Mouse (Mus musculus) liver, embryonic 12.5 days (tissue): ENCODE data around the gene Eef1a2. TPM values are rescaled to one million over a fixed set of nuclear protein-coding genes. Genes with fewer than 3 reads are reported as not detected.
"Not testable (repeated sequence)": the region's sequence is repeated elsewhere in the genome, so short reads cannot be mapped to it uniquely, and the experiment has no call there.

ENCODE experiments used
- ATAC-seq: fragments of 200-750 bp; cut with Nextera tagmentation; 2 replicates; pipeline ENCODE4 v1.8.0; 2017; ENCODE audit warnings: moderate number of reproducible peaks, mild to moderate bottlenecking, moderate library complexity
- H3K27ac ChIP-seq: fragments of 300-500 bp; sonication (generic); 2 replicates; pipeline ENCODE4 v1.5.1; 2016; ENCODE audit warnings: mild to moderate bottlenecking
- H3K27me3 ChIP-seq: fragments of 300-500 bp; sonication (generic); replicated peaks from 2 replicates; pipeline ENCODE4 v1.6.1; 2016; ENCODE audit warnings: mild to moderate bottlenecking, moderate library complexity
- H3K36me3 ChIP-seq: fragments of 300-500 bp; sonication (generic); 2 replicates; pipeline ENCODE4 v1.6.1; 2016; ENCODE audit warnings: mild to moderate bottlenecking, moderate library complexity
- H3K4me1 ChIP-seq: fragments of 300-500 bp; sonication (generic); 2 replicates; pipeline ENCODE4 v1.6.1; 2016
- H3K4me2 ChIP-seq: fragments of 300-500 bp; sonication (generic); 2 replicates; pipeline ENCODE4 v1.6.1; 2016; ENCODE audit warnings: mild to moderate bottlenecking, moderate library complexity
- H3K4me3 ChIP-seq: fragments of 300-500 bp; sonication (generic); 2 replicates; pipeline ENCODE4 v1.5.1; 2016; ENCODE audit warnings: mild to moderate bottlenecking, moderate library complexity
- H3K9ac ChIP-seq: fragments of 300-500 bp; sonication (generic); 2 replicates; pipeline ENCODE4 v1.6.1; 2016; ENCODE audit warnings: mild to moderate bottlenecking, moderate library complexity
- H3K9me3 ChIP-seq: fragments of 300-500 bp; sonication (generic); replicated peaks from 2 replicates; pipeline ENCODE4 v1.6.1; 2016; ENCODE audit warnings: mild to moderate bottlenecking, moderate library complexity
- WGBS: fragments of 180-500 bp; shearing (Covaris S2); methylation state at CpG from one replicate; pipeline ENCODE4 v1.1.7; 2016; ENCODE audit not compliant: insufficient replicate concordance; 5-methylcytosine and 5-hydroxymethylcytosine counted together
- polyA plus RNA-seq: library from polyadenylated mRNA; unstranded; fragments of >200 nt; fragmentation: Nextera tagmentation; extraction: Ambion mirVana; gene quantifications from 2 replicates; pipeline ENCODE4 v1.2.1, GENCODE M21; 2016

Gene Eef1a2
- polyA plus RNA-seq: not detected in 2 replicates

DNA sequence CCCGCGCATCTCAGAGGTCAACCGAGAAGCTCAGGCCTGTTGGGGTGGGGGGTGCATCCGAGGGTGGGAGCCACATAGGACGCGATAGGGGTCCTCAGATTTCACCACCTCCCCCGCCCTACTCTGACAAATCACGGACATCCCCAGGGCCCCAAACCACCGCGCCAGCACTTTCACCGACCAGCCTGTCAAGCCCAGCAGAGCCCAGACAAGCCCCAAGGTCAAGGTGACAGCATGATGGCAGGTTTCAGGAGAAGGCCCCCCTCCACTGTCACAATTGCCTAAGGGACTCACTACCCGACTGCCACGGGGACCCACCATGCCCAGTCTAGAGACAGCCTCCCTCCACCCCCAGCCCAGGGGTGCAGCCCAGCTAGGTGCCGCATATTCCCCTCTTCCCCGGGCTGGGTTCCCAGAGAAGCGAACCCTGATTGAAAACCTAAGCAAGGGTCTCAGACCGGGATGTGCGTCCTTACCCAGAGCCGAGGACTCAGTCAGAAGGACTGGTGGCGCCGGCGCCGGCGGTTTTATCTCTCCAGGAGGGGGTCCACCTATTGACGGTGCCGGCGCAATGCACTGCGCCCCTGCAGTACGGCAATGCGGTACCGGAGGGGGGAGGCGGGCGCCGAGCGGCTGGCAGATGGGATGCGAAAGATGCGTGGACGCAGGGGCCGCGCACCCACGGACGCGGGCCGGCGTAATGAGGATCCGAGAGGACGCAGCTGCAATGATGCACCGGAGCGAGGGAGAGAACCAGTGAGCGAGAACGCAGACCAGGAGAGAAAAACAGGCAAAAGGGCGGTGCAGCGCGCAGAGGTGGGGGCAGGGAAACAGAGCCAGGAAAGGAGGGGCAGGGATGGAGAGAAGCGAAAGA is at the start of gene Eef1a2:
Gene Eef1a2, minus strand, starts transcription at position 767 of the 874 bp plus-strand sequence.
- peak within 1 kb of the TSS; percentile 18; the same call in 1 of the 2 replicates for H3K4me3 ChIP-seq
- no peaks in the 10 kb centered on the region for H3K4me1 ChIP-seq
- 4% methylated on average over 55 of the region's 55 CpGs for WGBS
- no peak within 1 kb of the TSS for H3K27ac ChIP-seq
- H3K4me2 ChIP-seq: peak within 1 kb of the TSS; percentile 32; the same call in 1 of the 2 replicates
- H3K27me3 ChIP-seq: peaks cover 69% of the 10 kb centered on the region
- H3K9me3 ChIP-seq: no peaks in the 10 kb centered on the region
- no peak for ATAC-seq
- H3K36me3 ChIP-seq: no peaks in the 10 kb centered on the region
- H3K9ac ChIP-seq: no peak within 1 kb of the TSS

DNA sequence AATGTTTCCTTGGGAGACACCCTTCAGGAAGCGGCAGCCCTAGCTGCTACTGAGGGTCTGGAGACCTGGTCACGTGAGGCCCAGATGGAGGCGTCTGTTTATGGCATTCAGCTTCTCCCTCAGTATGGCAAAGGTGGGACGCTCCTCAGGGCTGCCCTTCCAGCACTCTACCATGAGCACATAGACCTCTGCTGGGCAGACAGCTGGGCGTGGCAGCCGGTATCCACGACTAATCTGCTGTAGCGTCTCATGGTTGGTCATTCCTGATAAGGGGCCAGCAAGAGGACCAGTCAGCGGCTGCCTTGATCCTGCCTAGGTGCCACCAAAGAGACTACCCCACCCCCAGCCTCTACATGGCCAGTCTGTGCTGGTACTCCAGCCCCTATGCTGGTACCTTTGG is 49.3 kb upstream of the Eef1a2 start:
- Histone ChIP-seq H3K4me3 (peak overlapping the region; percentile 24), H3K27ac (peak overlapping the region; percentile 75), H3K9me3 (no peaks in the 10 kb centered on the region), H3K36me3 (no peaks in the 10 kb centered on the region), H3K4me1 (peaks cover 31% of the 10 kb centered on the region), H3K9ac (0 out of 2 replicates have a peak overlapping the region, but pooled peaks have one; percentile 25), H3K4me2 (peak overlapping the region; percentile 67), H3K27me3 (peaks cover 69% of the 10 kb centered on the region)
- peak; percentile 98 for ATAC-seq
- 39% methylated on average over 9 of the region's 9 CpGs for WGBS

DNA sequence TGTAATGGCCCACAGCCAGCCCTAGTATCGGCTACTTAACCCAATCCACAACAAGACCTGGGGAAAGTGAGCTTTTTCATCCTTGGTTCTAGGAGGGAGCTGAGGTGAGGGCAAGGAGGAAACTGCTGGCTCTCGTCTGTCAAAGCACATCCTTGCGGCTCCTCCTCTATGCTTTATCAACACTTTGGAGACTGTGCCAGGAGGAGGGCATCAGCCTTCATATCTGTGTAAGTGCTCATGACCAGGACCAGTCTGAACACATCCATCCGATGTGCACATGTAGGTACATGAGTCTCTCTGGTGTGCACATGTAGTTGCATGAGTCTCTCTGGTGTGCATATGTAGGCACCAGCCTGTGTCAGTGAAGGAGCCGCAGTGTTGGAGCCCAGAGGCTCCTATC is 48.9 kb upstream of the Eef1a2 start:
- Histone ChIP-seq H3K9me3 (no peaks in the 10 kb centered on the region), H3K4me3 (peak overlapping the region; percentile 24), H3K27me3 (peaks cover 69% of the 10 kb centered on the region), H3K9ac (0 out of 2 replicates have a peak overlapping the region, but pooled peaks have one; percentile 25), H3K4me2 (peak overlapping the region; percentile 67), H3K4me1 (peaks cover 31% of the 10 kb centered on the region), H3K36me3 (no peaks in the 10 kb centered on the region), H3K27ac (peak overlapping the region; percentile 75)
- 62% methylated on average over 5 of the region's 5 CpGs for WGBS
- ATAC-seq: peak; percentile 77

DNA sequence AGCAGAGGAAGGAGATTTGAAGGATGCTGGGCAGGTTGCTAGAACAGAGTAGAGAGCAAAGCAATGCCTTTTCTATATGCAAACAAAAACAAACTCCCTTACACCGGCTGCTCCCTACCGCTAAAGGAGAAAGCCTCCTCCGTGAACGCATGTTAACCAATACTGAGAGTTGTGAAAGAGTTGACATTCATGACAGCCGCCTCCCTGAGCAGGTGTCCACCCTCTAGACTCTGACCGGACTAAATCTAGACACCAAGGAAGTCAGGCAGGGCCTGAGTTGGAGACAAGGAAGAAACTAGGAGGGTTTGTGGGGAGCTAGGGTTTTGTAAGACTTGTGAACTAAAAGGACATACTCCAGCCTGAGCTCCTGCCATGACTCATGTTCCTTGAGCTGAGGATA is 46.1 kb upstream of the Eef1a2 start:
- WGBS: 70% methylated on average over 6 of the region's 6 CpGs

DNA sequence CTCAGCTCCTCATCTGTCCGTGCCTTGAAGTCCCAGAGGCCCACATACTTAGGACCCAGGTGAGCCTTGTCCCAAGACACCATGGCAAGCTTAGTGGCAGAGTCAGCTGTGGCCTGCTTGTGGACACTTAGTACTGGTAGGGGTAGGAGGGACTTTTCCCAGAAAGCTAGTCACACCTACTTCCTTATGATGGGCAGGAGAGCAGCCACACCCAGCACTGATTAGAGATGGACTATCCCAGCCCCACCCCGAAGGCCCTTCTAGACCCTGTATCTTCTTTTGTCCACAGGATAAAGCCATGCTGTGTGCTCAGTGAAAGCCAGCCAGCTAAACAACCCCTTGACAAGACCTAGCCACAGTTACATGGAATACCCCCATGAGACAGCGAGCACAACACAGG is 45.6 kb upstream of the Eef1a2 start, which contains the start of gene Ptk6:
Gene Ptk6, minus strand, starts transcription at position 368 of the 400 bp plus-strand sequence.
- Histone ChIP-seq H3K9me3 (no peaks in the 10 kb centered on the region), H3K27ac (no peak within 1 kb of the TSS), H3K27me3 (peaks cover 52% of the 10 kb centered on the region), H3K4me2 (no peak within 1 kb of the TSS), H3K9ac (no peak within 1 kb of the TSS), H3K4me3 (no peak within 1 kb of the TSS), H3K4me1 (peaks cover 31% of the 10 kb centered on the region), H3K36me3 (no peaks in the 10 kb centered on the region)
- 73% methylated on average over 3 of the region's 3 CpGs for WGBS
- no peak for ATAC-seq

More for the DNA sequence above, 46.1 kb upstream of the Eef1a2 start:
- Histone ChIP-seq H3K4me2 (no peak overlapping the region), H3K9ac (no peak overlapping the region), H3K36me3 (no peaks in the 10 kb centered on the region), H3K9me3 (no peaks in the 10 kb centered on the region), H3K27ac (no peak overlapping the region), H3K4me3 (no peak overlapping the region), H3K27me3 (peaks cover 53% of the 10 kb centered on the region), H3K4me1 (peaks cover 31% of the 10 kb centered on the region)
- no peak for ATAC-seq

DNA sequence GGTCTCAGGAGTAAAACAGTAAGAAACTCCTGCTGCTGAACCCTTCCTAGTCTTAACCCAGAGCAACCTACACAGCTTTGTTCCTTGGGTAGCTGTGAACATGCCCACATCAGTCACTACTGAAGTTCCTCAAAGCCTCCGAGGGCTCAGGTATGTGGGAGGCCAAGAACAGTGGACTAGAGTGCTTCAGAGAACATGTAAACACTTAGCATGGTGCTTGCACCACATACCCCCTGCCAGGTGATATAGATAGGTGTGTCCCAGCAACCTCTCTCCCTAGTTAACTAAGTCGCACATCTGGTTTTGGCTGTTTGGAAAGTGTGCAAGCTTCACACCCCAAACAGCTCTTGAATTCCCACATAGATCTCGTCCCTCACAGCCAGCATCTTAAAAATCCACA is 44.8 kb upstream of the Eef1a2 start:
- Histone ChIP-seq H3K9me3 (no peaks in the 10 kb centered on the region), H3K9ac (no peak overlapping the region), H3K36me3 (no peaks in the 10 kb centered on the region), H3K4me3 (no peak overlapping the region), H3K4me2 (no peak overlapping the region), H3K4me1 (peaks cover 29% of the 10 kb centered on the region), H3K27ac (no peak overlapping the region), H3K27me3 (peaks cover 44% of the 10 kb centered on the region)
- ATAC-seq: no peak
- WGBS: 48% methylated on average over 3 of the region's 3 CpGs

DNA sequence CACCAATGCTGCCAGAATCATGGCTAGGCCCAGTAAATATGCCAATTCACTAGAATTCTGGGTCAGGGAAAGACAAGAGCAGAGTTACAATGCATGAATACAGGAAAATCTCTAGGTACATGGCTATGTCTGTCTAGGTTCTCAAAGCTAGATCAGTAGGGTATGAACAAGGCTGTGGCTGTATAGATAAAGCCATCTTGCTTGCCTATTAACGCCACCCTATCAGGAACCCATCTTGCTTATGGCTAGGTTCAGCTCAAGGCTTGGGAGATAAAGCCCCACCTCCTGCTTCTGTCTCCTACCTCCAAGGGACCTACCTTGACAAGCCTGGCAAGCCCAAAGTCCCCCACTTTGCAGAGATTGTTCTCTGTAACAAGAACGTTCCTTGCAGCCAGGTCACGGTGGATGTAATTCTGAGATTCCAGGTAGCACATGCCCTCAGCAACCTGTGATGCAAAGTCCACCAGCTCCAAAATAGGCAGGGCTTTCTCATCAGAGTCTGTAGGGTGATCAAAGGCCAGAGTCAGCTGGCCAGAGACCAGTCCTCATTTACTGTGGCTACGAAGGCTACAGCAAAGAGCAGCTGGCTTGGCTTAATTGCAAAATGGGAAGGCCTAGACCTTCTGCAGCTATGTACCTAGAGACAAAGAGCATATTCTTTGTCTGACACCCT is 40.0 kb upstream of the Eef1a2 start:
- H3K4me1 ChIP-seq: peaks cover 12% of the 10 kb centered on the region
- 54% methylated on average over 4 of the region's 4 CpGs for WGBS
- no peak overlapping the region for H3K27ac ChIP-seq
- H3K9me3 ChIP-seq: no peaks in the 10 kb centered on the region
- no peaks in the 10 kb centered on the region for H3K36me3 ChIP-seq
- peak; percentile 78 for ATAC-seq
- peaks cover 30% of the 10 kb centered on the region for H3K27me3 ChIP-seq
- no peak overlapping the region for H3K4me2 ChIP-seq
- H3K9ac ChIP-seq: no peak overlapping the region
- H3K4me3 ChIP-seq: no peak overlapping the region

DNA sequence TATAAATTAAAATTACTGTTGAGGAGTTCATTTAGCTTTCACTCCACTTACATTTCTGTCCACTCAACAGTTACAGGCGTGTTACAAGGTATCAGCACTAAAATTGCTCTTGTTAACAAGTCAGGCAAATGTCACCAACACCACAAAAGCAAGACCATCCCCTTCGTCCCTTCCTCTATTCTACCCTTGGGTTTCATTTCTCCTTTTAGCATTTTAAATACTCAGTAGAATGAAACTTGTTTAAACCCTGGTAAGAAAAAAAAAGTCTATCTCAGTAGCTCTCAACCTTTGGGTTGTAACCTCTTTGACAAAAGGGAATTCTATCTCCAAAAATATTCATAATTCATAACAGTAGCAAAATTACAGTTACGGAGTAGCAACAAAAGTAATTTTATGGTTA is 36.2 kb upstream of the Eef1a2 start:
- no peak overlapping the region for H3K27ac ChIP-seq
- ATAC-seq: no peak
- peaks cover 28% of the 10 kb centered on the region for H3K4me1 ChIP-seq
- H3K36me3 ChIP-seq: peaks cover 8% of the 10 kb centered on the region; the same call in 1 of the 2 replicates
- no peak overlapping the region for H3K4me3 ChIP-seq
- no peak overlapping the region for H3K4me2 ChIP-seq
- H3K9ac ChIP-seq: no peak overlapping the region
- H3K9me3 ChIP-seq: no peaks in the 10 kb centered on the region
- WGBS: 47% methylated on average over 3 of the region's 3 CpGs
- H3K27me3 ChIP-seq: peaks cover 14% of the 10 kb centered on the region; the same call in 1 of the 2 replicates

DNA sequence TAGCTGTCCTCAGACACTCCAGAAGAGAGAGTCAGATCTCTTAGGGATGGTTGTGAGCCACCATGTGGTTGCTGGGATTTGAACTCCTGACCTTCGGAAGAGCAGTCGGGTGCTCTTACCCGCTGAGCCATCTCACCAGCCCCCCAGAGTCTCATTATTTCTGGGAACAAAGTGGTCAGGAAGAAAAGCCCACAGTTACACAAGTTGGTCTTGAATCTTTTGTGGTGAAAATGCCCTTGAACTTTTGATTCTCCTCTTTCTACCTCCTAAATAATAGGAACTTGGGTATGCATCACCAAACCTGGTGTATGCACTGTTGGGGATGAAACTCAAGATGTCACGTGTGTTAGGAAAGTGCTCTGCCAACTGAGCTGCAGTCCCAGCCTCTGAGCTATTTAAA is 35.1 kb upstream of the Eef1a2 start:
- no peak overlapping the region for H3K27ac ChIP-seq
- ATAC-seq: no peak
- H3K27me3 ChIP-seq: peaks cover 11% of the 10 kb centered on the region; the same call in 1 of the 2 replicates
- no peaks in the 10 kb centered on the region for H3K9me3 ChIP-seq
- H3K4me3 ChIP-seq: no peak overlapping the region
- H3K4me1 ChIP-seq: peaks cover 32% of the 10 kb centered on the region
- H3K36me3 ChIP-seq: peaks cover 8% of the 10 kb centered on the region; the same call in 1 of the 2 replicates
- H3K9ac ChIP-seq: no peak overlapping the region
- 71% methylated on average over 4 of the region's 4 CpGs for WGBS
- H3K4me2 ChIP-seq: no peak overlapping the region

DNA sequence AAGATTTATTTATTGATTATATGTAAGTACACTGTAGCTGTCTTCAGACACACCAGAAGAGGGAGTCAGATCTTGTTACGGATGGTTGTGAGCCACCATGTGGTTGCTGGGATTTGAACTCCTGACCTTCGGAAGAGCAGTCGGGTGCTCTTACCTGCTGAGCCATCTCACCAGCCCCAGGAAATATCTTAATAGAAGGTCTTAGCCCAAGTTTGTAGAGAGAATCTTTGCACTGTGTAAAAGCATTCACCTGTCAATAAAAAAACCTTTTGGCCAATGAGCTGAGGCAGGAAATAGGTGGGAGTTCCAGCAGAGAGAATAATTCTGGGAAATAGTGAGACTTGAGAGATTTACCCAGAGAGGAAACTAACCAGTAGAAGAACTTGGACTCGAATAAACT is 34.6 kb upstream of the Eef1a2 start:
- not testable (repeated sequence) for ATAC-seq, H3K9me3 ChIP-seq, H3K27ac ChIP-seq, H3K36me3 ChIP-seq, H3K4me2 ChIP-seq, H3K9ac ChIP-seq, H3K4me3 ChIP-seq
- Histone ChIP-seq H3K27me3 (peaks cover 11% of the 10 kb centered on the region; the same call in 1 of the 2 replicates), H3K4me1 (peaks cover 29% of the 10 kb centered on the region)
- WGBS: 54% methylated on average over 4 of the region's 4 CpGs

DNA sequence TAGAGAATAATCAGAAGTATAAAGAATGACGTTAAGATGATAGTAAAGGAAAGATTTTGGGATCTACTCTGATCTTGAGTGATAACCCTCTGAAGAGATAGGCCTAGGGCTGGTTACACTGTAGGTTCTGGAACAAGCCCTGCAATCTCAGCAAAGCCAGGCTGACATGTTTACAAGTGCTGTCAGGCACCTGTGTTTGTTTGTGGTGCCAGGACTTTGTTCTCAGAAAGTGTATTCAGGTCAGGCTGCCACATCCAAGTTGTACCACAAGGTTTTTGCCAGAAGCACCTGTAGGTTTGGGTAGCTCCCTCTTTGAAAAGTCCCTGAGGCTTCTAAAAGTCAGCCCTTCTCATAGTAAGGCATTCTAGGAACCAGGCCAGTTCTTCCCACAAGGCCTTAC is 32.5 kb upstream of the Eef1a2 start:
- 69% methylated on average over 1 of the region's 1 CpGs for WGBS
- no peak overlapping the region for H3K4me2 ChIP-seq
- no peak overlapping the region for H3K27ac ChIP-seq

DNA sequence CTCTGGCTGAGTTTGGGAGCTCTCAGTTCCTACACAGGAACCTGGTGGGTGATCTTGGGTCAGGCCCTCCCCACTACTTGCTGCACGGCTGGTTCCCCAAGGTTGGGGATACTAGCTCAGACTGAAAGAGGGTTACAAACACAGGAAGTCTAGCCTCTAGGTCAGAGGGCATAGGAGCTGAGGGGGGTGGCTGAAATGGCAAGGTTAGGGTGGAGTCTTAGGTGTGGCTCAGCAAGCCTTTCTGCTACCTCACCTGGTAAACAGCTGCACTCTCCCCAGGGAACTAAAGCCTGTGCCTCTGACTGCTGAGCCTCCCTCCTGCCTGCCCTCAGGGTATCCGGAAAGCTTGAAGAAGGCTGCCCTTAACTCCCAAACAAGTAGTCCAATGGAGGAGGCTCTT is 31.9 kb upstream of the Eef1a2 start:
- WGBS: 65% methylated on average over 2 of the region's 2 CpGs
- peaks cover 23% of the 10 kb centered on the region for H3K4me1 ChIP-seq
- peak overlapping the region; percentile 85 for H3K27ac ChIP-seq
- no peaks in the 10 kb centered on the region for H3K27me3 ChIP-seq
- peaks cover 8% of the 10 kb centered on the region; the same call in 1 of the 2 replicates for H3K36me3 ChIP-seq
- H3K4me3 ChIP-seq: peak overlapping the region; percentile 82; the same call in 1 of the 2 replicates
- H3K4me2 ChIP-seq: peak overlapping the region; percentile 98
- peak overlapping the region; percentile 18; the same call in 1 of the 2 replicates for H3K9ac ChIP-seq
- no peak for ATAC-seq
- H3K9me3 ChIP-seq: no peaks in the 10 kb centered on the region

More for the DNA sequence above, 32.5 kb upstream of the Eef1a2 start:
- Histone ChIP-seq H3K27me3 (peaks cover under 1% of the 10 kb centered on the region; the same call in 1 of the 2 replicates), H3K9ac (no peak overlapping the region), H3K9me3 (no peaks in the 10 kb centered on the region), H3K4me1 (peaks cover 23% of the 10 kb centered on the region), H3K4me3 (no peak overlapping the region), H3K36me3 (peaks cover 8% of the 10 kb centered on the region; the same call in 1 of the 2 replicates)
- no peak for ATAC-seq
